Mouse (Mus musculus): ENCODE results near the gene Ace.

- TF ChIP-seq CTCF (IDR thresholded peaks at IDR 0.05; ENCODE audit: low read depth) = no peak
- no peak for TF ChIP-seq EP300 (IDR thresholded peaks at IDR 0.05; ENCODE audit: low read depth)
These were observed 59.9 kb downstream of the Ace start for GRCm38 (mm10) chr11:106027607-106028006.

All from heart, postnatal 0 days (tissue).